Mouse (Mus musculus) testis, adult 2 months (tissue): ENCODE measurements at regions not wholly inside any gene's neighbourhood (a gene's known extent, or its start where the extent isn't known, plus 50 kb on each side); places are given as distances from the start of the nearest gene placed in this dataset.

Source experiments
- H3K27ac ChIP-seq: fragments of 200-500 bp; 2 replicates; pipeline ENCODE4 v1.5.1; 2012; ENCODE audit warnings: low read depth, low read length; ENCODE audit not compliant: control insufficient read depth, insufficient read depth
- H3K27me3 ChIP-seq: fragments of 200-500 bp; 2 replicates; pipeline ENCODE4 v1.6.1; 2012; ENCODE audit warnings: mild to moderate bottlenecking, low read length, moderate library complexity; ENCODE audit not compliant: control insufficient read depth, insufficient read depth
- H3K36me3 ChIP-seq: fragments of 200-500 bp; 2 replicates; pipeline ENCODE4 v1.6.1; 2012; ENCODE audit warnings: mild to moderate bottlenecking, low read length; ENCODE audit not compliant: control insufficient read depth, insufficient read depth
- H3K4me1 ChIP-seq: fragments of 200-500 bp; 2 replicates; pipeline ENCODE4 v1.6.1; 2012; ENCODE audit warnings: low read length; ENCODE audit not compliant: control insufficient read depth, insufficient read depth
- H3K4me3 ChIP-seq: fragments of 200-500 bp; 2 replicates; pipeline ENCODE4 v1.5.1; 2012; ENCODE audit warnings: low read depth, mild to moderate bottlenecking, low read length, moderate library complexity, mixed read lengths; ENCODE audit not compliant: control insufficient read depth
- CTCF ChIP-seq: fragments of 200-500 bp; IDR thresholded peaks from 2 replicates; pipeline ENCODE4 v1.5.1; 2012; ENCODE audit warnings: low read depth, mild to moderate bottlenecking, inconsistent platforms, low read length, moderate library complexity; ENCODE audit not compliant: control insufficient read depth, insufficient read depth, insufficient replicate concordance
- POLR2A ChIP-seq: fragments of 200-500 bp; IDR thresholded peaks from 2 replicates; pipeline ENCODE4 v1.6.1; 2012; ENCODE audit warnings: low read depth, mild to moderate bottlenecking, inconsistent platforms, low read length, moderate library complexity; ENCODE audit not compliant: control insufficient read depth

- Histone ChIP-seq H3K27me3 (no peaks in the 10 kb centered on the region), H3K36me3 (no peaks in the 10 kb centered on the region), H3K4me1 (no peaks in the 10 kb centered on the region; the same call in 1 of the 2 replicates), H3K4me3 (no peak overlapping the region), H3K27ac (no peak overlapping the region)
- TF ChIP-seq POLR2A (no peak), CTCF (no peak)
Measured at GRCm38 (mm10) chr13:60318436-60319020, 141.4 kb upstream of the Gas1 start.

- TF ChIP-seq POLR2A (no peak), CTCF (no peak)
- Histone ChIP-seq H3K4me1 (no peaks in the 10 kb centered on the region; the same call in 1 of the 2 replicates), H3K27ac (no peak overlapping the region), H3K36me3 (no peaks in the 10 kb centered on the region), H3K4me3 (no peak overlapping the region), H3K27me3 (no peaks in the 10 kb centered on the region)
Measured at GRCm38 (mm10) chr13:60319268-60319667, 142.1 kb upstream of the Gas1 start.

- Histone ChIP-seq H3K4me1 (no peaks in the 10 kb centered on the region; the same call in 1 of the 2 replicates), H3K4me3 (no peak overlapping the region), H3K36me3 (no peaks in the 10 kb centered on the region), H3K27me3 (no peaks in the 10 kb centered on the region), H3K27ac (no peak overlapping the region)
- TF ChIP-seq POLR2A (no peak), CTCF (no peak)
Measured at GRCm38 (mm10) chr13:60319861-60320602, 142.9 kb upstream of the Gas1 start.

DNA sequence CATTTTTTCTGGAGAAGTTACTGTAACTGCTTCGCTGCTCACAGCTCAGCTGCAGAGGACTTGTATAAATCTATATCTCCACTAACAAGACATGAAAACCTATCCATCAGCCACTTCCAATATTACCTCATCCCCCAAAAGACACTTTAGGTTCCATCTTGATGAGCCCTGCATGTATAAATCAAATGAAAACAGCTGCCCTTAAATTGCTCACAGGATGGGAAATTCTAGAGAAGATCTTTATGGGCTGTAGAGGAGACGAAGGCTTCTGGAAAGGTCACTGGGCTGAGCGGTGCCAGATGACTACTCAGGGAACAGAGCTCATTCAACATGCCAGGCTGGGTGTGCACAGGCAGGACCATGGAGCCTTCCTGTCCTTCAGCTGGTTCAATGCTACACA, 145.4 kb upstream of the Gas1 start:
- H3K36me3 ChIP-seq: no peaks in the 10 kb centered on the region
- H3K4me3 ChIP-seq: no peak overlapping the region
- H3K4me1 ChIP-seq: no peaks in the 10 kb centered on the region; the same call in 1 of the 2 replicates
- H3K27me3 ChIP-seq: no peaks in the 10 kb centered on the region
- H3K27ac ChIP-seq: no peak overlapping the region
- TF ChIP-seq CTCF (no peak), POLR2A (no peak)

GRCm38 (mm10) chr13:60330475-60331258, 153.5 kb upstream of the Gas1 start:
- H3K4me1 ChIP-seq: no peaks in the 10 kb centered on the region
- no peak for TF ChIP-seq POLR2A
- no peak for TF ChIP-seq CTCF
- H3K27ac ChIP-seq: no peak overlapping the region
- H3K27me3 ChIP-seq: no peaks in the 10 kb centered on the region
- H3K36me3 ChIP-seq: no peaks in the 10 kb centered on the region
- no peak overlapping the region for H3K4me3 ChIP-seq

DNA sequence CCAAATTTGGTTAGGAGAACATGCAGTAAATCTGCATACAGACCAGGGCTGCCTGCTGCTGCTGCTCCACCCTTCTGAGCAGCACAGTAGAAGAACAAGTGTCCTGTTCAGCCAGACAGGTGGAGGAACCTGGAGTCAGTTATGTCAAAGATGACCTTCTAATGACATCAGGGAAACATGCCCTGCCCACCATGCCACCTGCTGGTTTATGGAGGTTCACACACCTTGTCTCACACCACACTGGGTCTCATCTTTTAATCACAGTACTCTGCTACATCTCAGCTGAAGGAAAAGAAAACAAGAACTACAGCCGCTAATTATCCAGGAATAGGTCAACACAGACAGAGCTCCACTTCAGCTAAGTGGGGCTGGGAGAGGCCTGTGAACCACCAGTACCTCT, 159.0 kb upstream of the Gas1 start:
- H3K36me3 ChIP-seq: no peaks in the 10 kb centered on the region
- H3K27ac ChIP-seq: no peak overlapping the region
- no peaks in the 10 kb centered on the region for H3K4me1 ChIP-seq
- no peak overlapping the region for H3K4me3 ChIP-seq
- H3K27me3 ChIP-seq: no peaks in the 10 kb centered on the region
- TF ChIP-seq CTCF (no peak), POLR2A (no peak)

- no peak overlapping the region for H3K4me3 ChIP-seq
- H3K36me3 ChIP-seq: no peaks in the 10 kb centered on the region
- H3K27me3 ChIP-seq: no peaks in the 10 kb centered on the region
- TF ChIP-seq CTCF (no peak), POLR2A (no peak)
- no peaks in the 10 kb centered on the region for H3K4me1 ChIP-seq
- no peak overlapping the region for H3K27ac ChIP-seq
Measured at GRCm38 (mm10) chr13:60337383-60337782, 160.2 kb upstream of the Gas1 start.
